Mouse (Mus musculus) stomach, embryonic 15.5 days (tissue): ENCODE measurements around the gene Mrpl22. TPM values are rescaled to one million over a fixed set of nuclear protein-coding genes. Genes with fewer than 3 reads are reported as not detected.
"Not testable (repeated sequence)": the region's sequence is repeated elsewhere in the genome, so short reads cannot be mapped to it uniquely, and the experiment has no call there.

Experiments
- ATAC-seq: fragments of 200-750 bp; cut with Nextera tagmentation; 2 replicates; pipeline ENCODE4 v1.8.0; 2017; ENCODE audit warnings: low read depth, moderate number of reproducible peaks, moderate TSS enrichment; ENCODE audit not compliant: insufficient read depth, low FRiP score
- H3K27ac ChIP-seq: fragments of 300-500 bp; sonication (generic); 2 replicates; pipeline ENCODE4 v1.5.1; 2015; ENCODE audit warnings: mild to moderate bottlenecking, inconsistent platforms
- H3K27me3 ChIP-seq: fragments of 300-500 bp; sonication (generic); replicated peaks from 2 replicates; pipeline ENCODE4 v1.6.1; 2015; ENCODE audit warnings: inconsistent platforms
- H3K36me3 ChIP-seq: fragments of 300-500 bp; sonication (generic); 2 replicates; pipeline ENCODE4 v1.6.1; 2015; ENCODE audit warnings: inconsistent platforms
- H3K4me1 ChIP-seq: fragments of 300-500 bp; sonication (generic); 2 replicates; pipeline ENCODE4 v1.6.1; 2015; ENCODE audit warnings: inconsistent platforms
- H3K4me2 ChIP-seq: fragments of 300-500 bp; sonication (generic); 2 replicates; pipeline ENCODE4 v1.6.1; 2015; ENCODE audit warnings: mild to moderate bottlenecking, inconsistent platforms
- H3K4me3 ChIP-seq: fragments of 300-500 bp; sonication (generic); replicated peaks from 2 replicates; pipeline ENCODE4 v1.5.1; 2015; ENCODE audit warnings: inconsistent platforms
- H3K9ac ChIP-seq: fragments of 300-500 bp; sonication (generic); 2 replicates; pipeline ENCODE4 v1.6.1; 2015; ENCODE audit warnings: inconsistent platforms
- H3K9me3 ChIP-seq: fragments of 300-500 bp; sonication (generic); 2 replicates; pipeline ENCODE4 v1.6.1; 2016; ENCODE audit warnings: inconsistent platforms
- WGBS: fragments of 180-500 bp; shearing (Covaris S2); methylation state at CpG from one replicate; pipeline ENCODE4 v1.1.7; 2015; 5-methylcytosine and 5-hydroxymethylcytosine counted together
- polyA plus RNA-seq: library from polyadenylated mRNA; unstranded; fragments of >200 nt; fragmentation: Nextera tagmentation; extraction: Ambion mirVana; gene quantifications from 2 replicates; pipeline ENCODE4 v1.2.1, GENCODE M21; 2015

Mrpl22 gene
- polyA plus RNA-seq, 1 experiment from 2014 or later, result 123 TPM

- peak overlapping the region; percentile 65 for H3K4me2 ChIP-seq
- peak overlapping the region; percentile 50 for H3K4me3 ChIP-seq
- no peak overlapping the region for H3K9ac ChIP-seq
- no peaks in the 10 kb centered on the region for H3K9me3 ChIP-seq
- no peaks in the 10 kb centered on the region for H3K27me3 ChIP-seq
- peaks cover 16% of the 10 kb centered on the region; the same call in 1 of the 2 replicates for H3K4me1 ChIP-seq
- ATAC-seq, result peak; percentile 90
- H3K36me3 ChIP-seq, result no peaks in the 10 kb centered on the region
- 23% methylated on average over 17 of the region's 17 CpGs for WGBS
- peak overlapping the region; percentile 12; the same call in 1 of the 2 replicates for H3K27ac ChIP-seq
Observed at GRCm38 (mm10) chr11:58214391-58215048, 43.1 kb downstream of the Mrpl22 start.

- Histone ChIP-seq H3K4me1 (peaks cover 16% of the 10 kb centered on the region; the same call in 1 of the 2 replicates), H3K4me2 (peak overlapping the region; percentile 65), H3K4me3 (peak overlapping the region; percentile 50)
- H3K27ac ChIP-seq, H3K36me3 ChIP-seq, H3K27me3 ChIP-seq, H3K9me3 ChIP-seq, H3K9ac ChIP-seq: not testable (repeated sequence)
- WGBS, result 9% methylated on average over 2 of the region's 3 CpGs
- ATAC-seq, result peak; percentile 43; the same call in 1 of the 2 replicates
Observed at GRCm38 (mm10) chr11:58215049-58215430, 43.6 kb downstream of the Mrpl22 start.

GRCm38 (mm10) chr11:58215814-58216213 is 44.4 kb downstream of the Mrpl22 start:
- no peak for ATAC-seq
- no peaks in the 10 kb centered on the region for H3K36me3 ChIP-seq
- peaks cover 16% of the 10 kb centered on the region; the same call in 1 of the 2 replicates for H3K4me1 ChIP-seq
- H3K9ac ChIP-seq, result no peak overlapping the region
- H3K9me3 ChIP-seq, result no peaks in the 10 kb centered on the region
- H3K27me3 ChIP-seq, result no peaks in the 10 kb centered on the region
- H3K4me3 ChIP-seq, result no peak overlapping the region
- WGBS, result 61% methylated on average over 5 of the region's 5 CpGs
- 0 out of 2 replicates have a peak overlapping the region, but pooled peaks have one; percentile 16 for H3K4me2 ChIP-seq
- H3K27ac ChIP-seq, result no peak overlapping the region

GRCm38 (mm10) chr11:58216823-58217222 is 45.4 kb downstream of the Mrpl22 start:
- H3K9ac ChIP-seq, result no peak overlapping the region
- H3K27me3 ChIP-seq, result no peaks in the 10 kb centered on the region
- 64% methylated on average over 6 of the region's 6 CpGs for WGBS
- H3K4me1 ChIP-seq, result peaks cover 8% of the 10 kb centered on the region; the same call in 1 of the 2 replicates
- no peak overlapping the region for H3K27ac ChIP-seq
- no peak overlapping the region for H3K4me3 ChIP-seq
- no peaks in the 10 kb centered on the region for H3K9me3 ChIP-seq
- no peak for ATAC-seq
- H3K4me2 ChIP-seq, result no peak overlapping the region
- no peaks in the 10 kb centered on the region for H3K36me3 ChIP-seq

- Histone ChIP-seq H3K4me2 (no peak overlapping the region), H3K9ac (no peak overlapping the region), H3K4me3 (no peak overlapping the region), H3K9me3 (no peaks in the 10 kb centered on the region), H3K27me3 (no peaks in the 10 kb centered on the region), H3K4me1 (peaks cover 3% of the 10 kb centered on the region), H3K36me3 (no peaks in the 10 kb centered on the region), H3K27ac (no peak overlapping the region)
- 33% methylated on average over 4 of the region's 4 CpGs for WGBS
- no peak for ATAC-seq
Observed at GRCm38 (mm10) chr11:58223751-58224150, 52.3 kb downstream of the Mrpl22 start.

GRCm38 (mm10) chr11:58224313-58224712 is 52.9 kb downstream of the Mrpl22 start:
- H3K27ac ChIP-seq, result no peak overlapping the region
- no peaks in the 10 kb centered on the region for H3K27me3 ChIP-seq
- H3K4me2 ChIP-seq, result no peak overlapping the region
- H3K4me3 ChIP-seq, result no peak overlapping the region
- H3K9ac ChIP-seq, result no peak overlapping the region
- H3K36me3 ChIP-seq, result no peaks in the 10 kb centered on the region
- WGBS, result 34% methylated on average over 7 of the region's 7 CpGs
- no peaks in the 10 kb centered on the region for H3K9me3 ChIP-seq
- H3K4me1 ChIP-seq, result peaks cover 3% of the 10 kb centered on the region
- ATAC-seq, result no peak

- ATAC-seq, result not testable (repeated sequence)
Observed at GRCm38 (mm10) chr11:58224872-58225271, 53.4 kb downstream of the Mrpl22 start.

GRCm38 (mm10) chr11:58225655-58226054 is 54.2 kb downstream of the Mrpl22 start:
- H3K4me3 ChIP-seq, result no peak overlapping the region
- peak; percentile 47; the same call in 1 of the 2 replicates for ATAC-seq
- H3K4me1 ChIP-seq, result peaks cover 3% of the 10 kb centered on the region
- H3K9ac ChIP-seq, result no peak overlapping the region
- H3K27ac ChIP-seq, result peak overlapping the region; percentile 40; the same call in 1 of the 2 replicates
- 6% methylated on average over 5 of the region's 5 CpGs for WGBS
- no peaks in the 10 kb centered on the region for H3K36me3 ChIP-seq
- H3K9me3 ChIP-seq, result no peaks in the 10 kb centered on the region
- H3K4me2 ChIP-seq, result peak overlapping the region; percentile 27; the same call in 1 of the 2 replicates
- H3K27me3 ChIP-seq, result no peaks in the 10 kb centered on the region

More at GRCm38 (mm10) chr11:58224872-58225271, 53.4 kb downstream of the Mrpl22 start:
- not testable (repeated sequence) for H3K9ac ChIP-seq, H3K36me3 ChIP-seq, H3K9me3 ChIP-seq, H3K4me2 ChIP-seq, H3K4me1 ChIP-seq, H3K27ac ChIP-seq, H3K4me3 ChIP-seq, H3K27me3 ChIP-seq
- 64% methylated on average over 2 of the region's 2 CpGs for WGBS

- no peak for ATAC-seq
- H3K9ac ChIP-seq, result no peak overlapping the region
- no peak overlapping the region for H3K4me2 ChIP-seq
- peaks cover 3% of the 10 kb centered on the region for H3K4me1 ChIP-seq
- no peaks in the 10 kb centered on the region for H3K36me3 ChIP-seq
- H3K4me3 ChIP-seq, result no peak overlapping the region
- no peak overlapping the region for H3K27ac ChIP-seq
- no peaks in the 10 kb centered on the region for H3K27me3 ChIP-seq
- H3K9me3 ChIP-seq, result no peaks in the 10 kb centered on the region
Observed at GRCm38 (mm10) chr11:58226425-58226824, 55.0 kb downstream of the Mrpl22 start.

- H3K9me3 ChIP-seq, H3K27ac ChIP-seq, H3K36me3 ChIP-seq, H3K4me2 ChIP-seq, H3K4me3 ChIP-seq, H3K4me1 ChIP-seq, ATAC-seq, H3K27me3 ChIP-seq, H3K9ac ChIP-seq: not testable (repeated sequence)
- 89% methylated on average over 2 of the region's 2 CpGs for WGBS
Observed at GRCm38 (mm10) chr11:58228021-58228420, 56.6 kb downstream of the Mrpl22 start.
